Mouse (Mus musculus): Measurements from ENCODE around the gene Ica1. TPM values are rescaled to one million over a fixed set of nuclear protein-coding genes. Genes with fewer than 3 reads are reported as not detected.

Ica1 gene
- total and polyA plus RNA-seq, 3 experiments, result 0.36 TPM; not detected in 2

GRCm38 (mm10) chr6:8693926-8694635 is 84.2 kb downstream of the Ica1 start:
- Histone ChIP-seq H3K4me1 (ENCODE audit: control insufficient read depth in 1 of 2, insufficient read depth in 2 of 2, low read length in 2 of 2) (peaks cover 0 to 5% of the 10 kb centered on the region in 2 experiments; a peak in 1 of 4 replicates), H3K4me3 (ENCODE audit: control insufficient read depth in 1 of 2, insufficient read depth in 1 of 2, low read depth in 2 of 2, low read length in 2 of 2) (no peak overlapping the region), H3K27ac (ENCODE audit: control insufficient read depth, low read depth, low read length) (no peak overlapping the region), H3K36me3 (ENCODE audit: control insufficient read depth in 1 of 2, insufficient read depth in 2 of 2, low read length in 2 of 2) (peaks cover 0 to 7% of the 10 kb centered on the region in 2 experiments; a peak in 2 of 4 replicates), H3K9ac (ENCODE audit: control insufficient read depth, low read depth, low read length, poor library complexity, severe bottlenecking) (no peak overlapping the region), H3K9me3 (replicated peaks; ENCODE audit: insufficient read depth, low read length) (no peaks in the 10 kb centered on the region), H3K79me2 (ENCODE audit: control insufficient read depth, insufficient read depth, low read length, poor library complexity) (no peaks in the 10 kb centered on the region), H3K27me3 (ENCODE audit: control insufficient read depth in 1 of 2, insufficient read depth in 2 of 2, low read length in 2 of 2) (no peaks in the 10 kb centered on the region)
- no peak for TF ChIP-seq SMC3 (IDR thresholded peaks at IDR 0.05; ENCODE audit: low read depth, low read length)
- TF ChIP-seq POLR2AphosphoS2 (IDR thresholded peaks at IDR 0.05; ENCODE audit: low read length), result no peak
- TF ChIP-seq USF1 (IDR thresholded peaks at IDR 0.05; ENCODE audit: low read depth, low read length), result no peak
- TF ChIP-seq EP300 (IDR thresholded peaks at IDR 0.05; ENCODE audit: low read depth in 1 of 2, low read length in 2 of 2), result no peak
- no peak for TF ChIP-seq TAL1 (IDR thresholded peaks at IDR 0.05; ENCODE audit: low read length)
- no peak for TF ChIP-seq RCOR1 (IDR thresholded peaks at IDR 0.05; ENCODE audit: low read depth, low read length)
- no peak for TF ChIP-seq UBTF (IDR thresholded peaks at IDR 0.05; ENCODE audit: borderline replicate concordance, insufficient read depth, low read depth, low read length)
- no peak for TF ChIP-seq GATA1 (IDR thresholded peaks at IDR 0.05; ENCODE audit: low read depth, low read length)
- no peak for TF ChIP-seq ZKSCAN1 (IDR thresholded peaks at IDR 0.05; ENCODE audit: low read depth, low read length)
- TF ChIP-seq RAD21 (IDR thresholded peaks at IDR 0.05; ENCODE audit: low read depth, low read length), result no peak
- TF ChIP-seq USF2 (IDR thresholded peaks at IDR 0.05; ENCODE audit: borderline replicate concordance in 1 of 2, insufficient read depth in 1 of 2, low read depth in 1 of 2, low read length in 2 of 2), result no peak
- no peak for TF ChIP-seq MAFK (IDR thresholded peaks at IDR 0.05; ENCODE audit: borderline replicate concordance, low read depth, low read length)
- no peak for TF ChIP-seq SIN3A (IDR thresholded peaks at IDR 0.05; ENCODE audit: low read length)
- no peak for TF ChIP-seq MAZ (IDR thresholded peaks at IDR 0.05; ENCODE audit: low read depth, low read length)
- TF ChIP-seq KAT2A (conservative IDR thresholded peaks at IDR 0.05; ENCODE audit: low read depth, low read length), result no peak
- no peak for TF ChIP-seq NRF1 (IDR thresholded peaks at IDR 0.05; ENCODE audit: insufficient read depth, low read depth, low read length, poor library complexity, severe bottlenecking)
- TF ChIP-seq MEF2A (IDR thresholded peaks at IDR 0.05; ENCODE audit: extremely low read depth, insufficient replicate concordance, low read depth, low read length, poor library complexity, severe bottlenecking), result no peak
- no peak for DNase-seq (ENCODE audit: low read depth, low spot score)
